Mouse (Mus musculus) right cerebral cortex, postnatal 10 days (tissue): Measurements from ENCODE around the gene Fstl3.
A peak's percentile ranks its signal among the peaks of the same experiment; 100 is the strongest.

Experiments
- DNase-seq, 2 experiments: peaks; one replicate each; pipeline ENCODE4 v3.0.0; 2021; ENCODE audit warnings: low spot score in 2 of 2

Gene Fstl3

DNA sequence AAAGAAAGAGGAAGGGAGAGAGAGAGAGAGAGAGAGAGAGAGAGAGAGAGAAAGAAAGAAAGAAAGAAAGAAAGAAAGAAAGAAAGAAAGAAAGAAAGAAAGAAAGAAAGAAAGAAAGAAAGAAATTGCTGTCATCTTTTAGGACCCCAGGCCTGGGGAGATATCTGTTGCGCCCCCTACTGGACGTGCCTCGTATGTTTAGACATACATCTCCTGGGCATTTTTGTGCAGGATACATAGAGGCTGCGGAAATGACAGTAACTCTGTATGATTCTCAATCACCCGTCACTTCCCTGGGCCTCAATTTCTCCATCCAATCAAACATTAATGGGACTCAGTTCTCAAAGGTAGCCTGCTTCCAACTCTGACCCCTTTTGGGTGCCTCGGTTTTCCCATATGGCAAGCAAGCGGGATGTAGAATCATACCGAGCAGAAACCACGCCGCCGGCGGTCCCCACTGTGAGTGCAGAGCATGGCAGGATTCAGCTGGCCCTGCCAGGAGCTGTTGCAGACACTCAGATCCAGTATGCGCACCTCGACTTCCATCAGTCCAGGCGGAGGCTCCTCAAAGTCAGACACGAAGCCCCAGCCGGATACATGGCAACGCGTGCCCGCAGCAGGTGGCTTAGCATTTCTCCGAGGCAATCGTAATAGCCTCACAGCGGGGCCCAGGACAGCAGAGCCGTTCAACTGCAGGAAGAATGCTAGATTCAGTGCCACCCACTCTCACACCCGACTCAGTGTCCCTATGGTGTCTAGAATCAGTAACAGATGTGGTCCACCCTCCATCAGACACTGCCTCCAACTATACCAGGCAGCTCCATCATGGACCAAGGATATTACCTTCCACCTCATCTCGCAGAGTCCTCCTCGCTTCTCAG is 7.1 kb downstream of the Fstl3 start:
- DNase-seq, result no peak

DNA sequence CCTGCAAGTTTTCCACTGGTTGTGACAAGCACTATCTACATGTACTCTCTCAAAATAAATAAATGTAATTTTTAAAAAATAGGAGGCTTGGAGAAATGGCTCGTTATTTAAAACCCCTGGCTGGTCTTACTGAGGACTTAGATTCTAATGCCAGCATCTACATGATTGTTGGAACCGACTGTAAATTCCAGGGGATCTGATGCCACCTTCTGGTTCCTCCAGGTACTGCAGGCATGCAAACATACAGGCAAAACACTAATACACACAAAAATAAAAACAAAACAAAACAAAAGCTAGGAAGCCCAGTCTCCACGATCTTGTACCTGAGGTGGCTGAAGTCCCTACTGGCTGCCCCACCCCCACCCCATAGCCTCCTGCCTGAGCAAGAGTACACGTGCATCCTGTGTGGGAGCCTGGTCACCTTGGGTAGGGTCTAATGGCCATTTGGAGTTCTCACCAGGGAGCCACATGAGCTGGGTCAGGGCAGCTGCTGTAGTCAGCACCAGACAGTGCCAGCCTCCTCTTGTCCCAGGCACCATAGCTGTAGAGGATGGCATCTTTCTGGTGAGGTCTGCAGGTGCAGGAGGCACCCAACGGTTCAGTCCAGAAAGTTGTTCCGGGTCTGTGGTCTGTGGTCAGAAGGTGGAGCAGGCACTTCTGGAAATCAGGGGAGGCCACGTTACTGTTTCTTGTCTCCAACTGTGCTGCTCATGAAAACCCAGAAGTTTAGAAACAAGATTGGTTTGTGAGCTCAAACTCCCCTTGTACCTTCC is 11.5 kb downstream of the Fstl3 start:
- peak in 1 of 2 experiments; percentile 80 for DNase-seq

DNA sequence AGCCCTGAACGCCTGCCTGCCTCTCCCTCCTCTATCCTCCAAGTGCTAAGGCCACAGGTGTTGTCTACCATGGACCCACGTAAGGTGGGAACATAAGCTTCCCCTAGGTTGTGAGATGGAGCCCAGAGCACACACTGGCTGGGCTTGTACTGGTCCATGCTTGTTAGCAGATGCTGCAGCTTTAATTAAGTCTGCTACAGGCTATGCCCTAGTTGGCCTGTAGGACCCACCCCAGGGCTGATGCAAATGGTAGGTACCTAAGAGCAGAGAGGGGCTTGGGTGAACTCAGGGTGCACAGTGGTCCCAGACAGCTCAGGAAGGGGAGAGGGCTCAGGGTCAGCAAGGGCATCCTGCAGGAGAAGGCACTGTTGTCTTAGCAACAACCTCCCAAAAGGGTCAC is 12.5 kb downstream of the Fstl3 start:
- no peak for DNase-seq

- no peak for DNase-seq
Measured at GRCm38 (mm10) chr10:79790861-79791260, 13.8 kb downstream of the Fstl3 start, which contains the start of gene Prss57. Gene Prss57, minus strand, starts transcription at chr10:79790961.

DNA sequence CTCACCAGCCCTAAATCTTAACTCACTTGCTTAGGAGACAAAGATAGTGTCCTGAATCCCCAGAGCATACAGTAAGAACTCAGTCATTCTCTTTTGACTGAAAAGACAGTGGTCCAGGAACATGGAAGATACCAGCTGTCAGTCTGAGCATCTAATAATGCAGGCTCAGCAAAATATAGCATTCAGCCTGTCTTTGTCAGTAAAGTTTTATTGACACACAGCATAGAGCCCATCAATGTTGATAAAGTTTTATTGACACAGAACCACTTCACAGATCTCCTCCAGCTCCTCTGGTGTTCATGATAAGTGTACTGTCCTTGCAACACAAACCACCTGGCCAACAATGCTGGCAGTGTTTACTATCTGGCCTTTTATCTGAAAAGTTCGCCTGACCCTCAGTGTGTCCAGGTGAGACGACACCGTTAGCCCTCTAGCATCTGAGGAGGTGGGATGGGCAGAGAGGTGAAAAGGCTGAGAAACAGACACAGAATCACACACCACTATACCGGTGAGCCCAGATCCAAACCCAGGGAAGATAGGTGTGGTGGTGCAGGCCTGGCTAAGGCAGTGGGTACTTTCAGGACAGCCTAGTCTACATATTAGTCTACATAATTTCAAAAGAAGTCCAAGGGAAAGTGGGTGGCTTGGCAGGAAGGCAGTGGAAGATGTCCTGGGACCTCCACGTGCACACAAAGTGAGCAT is 15.4 kb downstream of the Fstl3 start:
- no peak for DNase-seq

DNA sequence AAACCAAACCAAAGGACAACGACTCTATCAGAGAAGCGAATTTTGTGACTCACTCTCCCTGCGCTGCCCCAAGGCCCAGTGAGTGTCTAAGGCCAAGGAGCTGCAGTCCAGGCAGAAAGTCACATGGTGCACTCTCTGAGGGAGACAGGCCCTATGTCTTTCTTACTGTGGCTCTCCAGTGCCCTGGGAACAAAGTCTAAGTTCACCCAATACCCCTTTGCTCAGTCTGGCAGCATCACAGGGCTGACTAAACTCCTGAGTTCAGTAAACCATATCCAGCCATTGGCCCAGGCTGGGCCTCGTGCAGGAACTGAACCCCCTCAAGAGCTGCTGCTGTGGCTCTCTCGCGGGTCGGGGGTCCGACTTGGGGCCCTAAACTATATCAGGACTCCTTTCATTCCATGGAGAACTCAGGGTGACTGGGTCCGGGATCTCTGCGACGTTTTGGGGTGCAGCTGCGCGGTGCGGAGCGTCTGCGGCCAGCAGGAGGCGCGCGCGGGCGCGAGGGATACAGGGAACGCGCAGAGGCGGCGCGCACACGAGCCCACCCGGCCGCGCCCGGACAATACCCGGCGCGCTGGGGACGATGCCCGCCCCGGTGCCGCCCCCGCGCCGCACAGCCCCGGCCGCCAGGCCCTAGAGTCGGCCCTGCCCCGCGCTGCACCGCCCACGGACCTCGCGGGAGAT is 16.1 kb downstream of the Fstl3 start, which contains the start of gene Palm:
TSS of gene Palm (plus strand) at position 522 of the 687 bp plus-strand sequence.
- peak; percentile 84 to 87 for DNase-seq

DNA sequence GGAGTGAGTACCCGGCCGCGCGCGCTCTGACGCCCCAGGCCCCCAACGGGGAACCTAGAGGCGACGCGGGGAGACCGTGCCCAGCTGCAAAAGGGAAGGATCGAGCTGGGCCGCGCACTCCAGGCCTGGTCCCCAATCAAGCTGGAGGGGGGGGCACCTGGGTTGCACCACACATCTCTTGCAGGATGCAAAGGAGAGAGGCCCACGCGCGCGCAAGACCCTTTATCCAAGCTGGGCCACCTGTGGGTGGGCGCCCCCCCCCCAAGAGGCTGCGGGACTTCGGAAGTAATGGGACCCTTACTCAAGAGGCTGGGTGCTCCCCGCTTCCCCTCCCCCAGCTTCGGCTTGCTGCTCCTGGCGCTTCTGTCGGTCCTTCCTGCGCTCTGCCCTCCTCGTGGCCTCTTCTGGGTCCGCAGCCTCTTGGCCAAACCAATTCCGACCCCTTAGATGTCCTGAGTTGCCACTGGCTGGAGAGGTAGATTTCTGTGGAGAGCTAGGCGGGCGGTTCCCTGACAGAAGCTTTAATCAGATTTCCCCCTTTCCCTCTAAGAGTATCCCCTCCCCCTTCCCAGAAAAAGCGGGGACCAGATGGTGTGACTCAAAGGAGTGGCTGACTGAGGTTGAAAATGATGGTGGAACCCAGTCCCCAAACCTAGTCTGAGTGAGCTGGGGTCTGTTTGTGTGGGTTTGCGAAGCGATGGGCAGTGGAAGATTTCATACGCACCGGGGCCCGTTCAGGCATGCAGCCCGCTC is 16.8 kb downstream of the Fstl3 start:
- DNase-seq, result peak; percentile 71 to 78

DNA sequence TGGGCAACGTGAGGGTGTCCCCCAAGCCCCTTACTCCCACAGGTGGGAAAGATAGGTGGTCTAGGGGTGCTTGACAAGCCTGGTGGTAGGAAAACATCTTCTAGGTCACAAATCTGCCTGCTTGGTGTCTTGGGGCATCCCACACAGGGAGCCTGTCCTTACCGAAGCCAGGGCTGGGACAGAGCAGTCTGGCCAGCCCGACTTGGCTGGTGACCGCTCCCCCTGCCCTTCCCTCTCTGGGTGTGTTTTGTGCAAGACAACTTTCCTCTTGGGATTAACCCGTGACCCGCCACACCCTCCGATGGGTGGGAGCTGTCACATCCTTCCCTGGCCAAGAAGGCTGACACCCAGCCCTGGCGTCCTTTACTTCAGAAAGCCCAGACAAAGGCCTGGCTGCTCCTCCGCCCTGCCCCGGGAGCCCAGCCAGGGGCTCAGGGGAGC is 17.4 kb downstream of the Fstl3 start:
- no peak for DNase-seq

- DNase-seq, result no peak
Measured at GRCm38 (mm10) chr10:79795905-79796304, 18.8 kb downstream of the Fstl3 start.

DNA sequence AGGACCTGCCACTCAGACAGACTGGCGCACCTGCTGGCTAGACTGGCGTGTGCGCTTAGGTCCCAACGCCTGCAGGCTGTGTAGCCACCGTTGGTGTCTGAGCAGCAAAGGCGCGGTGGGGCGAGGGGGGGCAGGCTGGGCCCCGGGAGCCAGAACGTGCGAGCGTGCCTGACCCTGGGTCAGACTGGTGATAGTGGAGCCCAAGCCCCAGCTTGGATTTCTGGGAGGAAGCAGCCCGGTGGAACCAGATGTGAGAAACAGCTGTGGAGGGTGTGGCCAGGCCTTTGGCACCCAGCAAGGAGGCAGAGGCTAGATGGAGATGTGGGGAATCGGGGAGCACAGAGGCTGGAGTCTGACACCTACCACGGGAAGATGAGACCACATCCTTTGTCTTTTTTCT is 20.3 kb downstream of the Fstl3 start:
- no peak for DNase-seq

GRCm38 (mm10) chr10:79798289-79798928 is 21.3 kb downstream of the Fstl3 start:
- DNase-seq, result no peak

GRCm38 (mm10) chr10:79800508-79800907 is 23.4 kb downstream of the Fstl3 start:
- DNase-seq, result peak in 1 of 2 experiments; percentile 39

DNA sequence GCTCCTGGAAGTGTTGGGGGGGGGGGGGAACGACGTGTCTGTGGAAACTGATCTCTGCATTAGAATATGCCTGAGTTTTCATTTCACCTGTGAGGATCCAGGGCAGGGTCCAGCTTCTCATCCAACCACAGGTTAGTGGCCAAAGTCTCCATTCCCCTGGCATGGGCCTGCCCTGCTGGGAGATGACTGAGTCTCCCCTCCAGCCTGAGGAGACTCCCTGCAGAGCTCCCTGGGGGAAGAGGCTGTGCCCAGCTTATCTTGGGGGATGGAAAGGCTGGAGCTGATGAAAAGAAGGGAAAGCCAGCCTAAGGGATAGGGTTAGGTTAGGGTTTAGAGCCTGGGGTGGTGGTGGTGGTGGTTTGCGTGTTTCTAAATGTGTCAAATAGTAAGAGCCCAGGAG is 24.8 kb downstream of the Fstl3 start:
- no peak for DNase-seq

DNA sequence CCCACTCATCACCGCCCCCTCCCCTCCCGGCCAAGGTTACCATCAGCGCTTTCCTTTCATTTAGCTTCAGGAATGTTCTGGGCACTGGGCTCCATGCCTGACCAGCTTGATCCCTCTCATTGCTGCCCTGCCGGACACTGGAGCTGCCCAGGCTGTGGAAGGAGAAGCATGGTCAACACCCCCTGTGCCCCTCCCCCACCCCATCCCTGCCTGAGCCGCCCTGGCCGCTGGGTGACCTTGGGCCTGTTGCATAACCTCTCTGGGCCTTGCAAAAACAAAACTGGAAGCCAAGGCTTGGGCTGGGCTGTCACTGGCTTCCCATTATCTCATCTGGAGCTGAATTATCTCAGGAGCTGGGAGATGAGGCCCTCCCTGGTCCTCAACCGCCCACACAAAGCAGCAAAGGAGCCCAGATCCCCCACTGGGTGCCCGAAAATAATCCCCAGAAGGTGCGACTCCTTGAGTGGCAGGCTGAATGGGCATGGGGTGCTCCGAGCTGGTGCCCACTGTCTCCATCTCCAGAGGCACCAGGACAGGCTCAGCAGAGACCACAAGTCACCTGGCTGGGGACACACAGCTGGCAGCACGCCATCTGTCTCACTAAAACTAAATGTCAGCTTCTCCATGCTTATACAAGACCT is 25.4 kb downstream of the Fstl3 start:
- DNase-seq, result peak in 1 of 2 experiments; percentile 69

DNA sequence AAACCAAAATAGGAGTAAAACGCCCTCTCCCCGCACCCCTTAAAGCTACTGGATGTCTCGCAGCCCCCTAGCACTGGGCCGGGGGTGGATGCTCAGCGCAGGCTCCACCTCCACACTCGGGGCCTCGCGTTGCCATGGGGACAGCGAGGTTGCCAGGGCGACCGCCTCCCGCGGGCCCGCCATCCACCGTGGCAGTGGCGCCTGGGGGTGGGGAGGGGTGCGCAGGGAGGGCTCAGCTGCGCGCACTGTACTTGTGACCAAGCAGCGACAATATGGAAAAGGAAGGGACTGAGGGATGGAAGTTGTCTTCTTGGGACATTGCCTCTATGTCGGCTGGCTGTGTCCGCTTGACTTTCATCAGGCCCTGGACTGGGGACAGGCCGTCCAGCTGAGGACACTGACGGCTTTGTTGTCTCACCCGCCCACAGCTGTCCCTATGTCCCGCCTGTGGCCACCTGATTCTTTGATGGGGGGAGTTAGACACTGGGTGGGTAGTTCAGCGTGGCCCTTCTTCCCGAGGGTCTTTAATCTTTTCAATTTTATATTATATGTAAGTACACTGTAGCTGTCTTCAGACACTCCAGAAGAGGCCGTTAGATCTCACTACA is 26.7 kb downstream of the Fstl3 start:
- DNase-seq, result peak; percentile 97

- no peak for DNase-seq
Measured at GRCm38 (mm10) chr10:79805636-79806035, 28.6 kb downstream of the Fstl3 start.

GRCm38 (mm10) chr10:79806331-79806730 is 29.3 kb downstream of the Fstl3 start:
- DNase-seq, result no peak

DNA sequence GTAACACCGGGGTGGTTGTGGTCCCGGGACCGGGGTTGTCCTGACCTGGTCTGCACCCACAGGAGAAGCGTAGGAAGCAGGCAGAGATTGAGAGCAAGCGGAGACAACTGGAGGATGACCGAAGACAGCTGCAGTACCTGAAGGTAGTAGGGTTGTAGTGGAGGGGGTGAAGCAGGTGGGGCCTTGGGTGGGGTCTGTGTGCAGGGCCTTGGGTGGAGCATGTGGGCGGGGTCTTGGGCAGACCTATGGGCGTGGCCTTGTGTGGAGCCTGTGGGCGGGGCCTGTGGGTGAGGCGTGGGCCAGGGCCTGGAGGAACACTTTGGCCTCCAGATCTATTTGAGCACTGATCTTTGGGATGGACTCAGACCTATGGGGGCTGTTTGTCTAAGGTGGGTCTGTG is 29.9 kb downstream of the Fstl3 start:
- DNase-seq, result no peak

GRCm38 (mm10) chr10:79807826-79808225 is 30.8 kb downstream of the Fstl3 start:
- no peak for DNase-seq
